Mouse (Mus musculus) heart, postnatal 0 days (tissue): Measurements from ENCODE around the gene Mcts2.

Source experiments
- CTCF ChIP-seq: IDR thresholded peaks from 2 replicates; pipeline ENCODE4 v1.5.1; 2016; ENCODE audit warnings: antibody characterized with exemption, control low read depth, low read depth
- EP300 ChIP-seq: IDR thresholded peaks from 2 replicates; pipeline ENCODE4 v1.6.1; 2016; ENCODE audit warnings: antibody characterized with exemption, low read depth

DNA sequence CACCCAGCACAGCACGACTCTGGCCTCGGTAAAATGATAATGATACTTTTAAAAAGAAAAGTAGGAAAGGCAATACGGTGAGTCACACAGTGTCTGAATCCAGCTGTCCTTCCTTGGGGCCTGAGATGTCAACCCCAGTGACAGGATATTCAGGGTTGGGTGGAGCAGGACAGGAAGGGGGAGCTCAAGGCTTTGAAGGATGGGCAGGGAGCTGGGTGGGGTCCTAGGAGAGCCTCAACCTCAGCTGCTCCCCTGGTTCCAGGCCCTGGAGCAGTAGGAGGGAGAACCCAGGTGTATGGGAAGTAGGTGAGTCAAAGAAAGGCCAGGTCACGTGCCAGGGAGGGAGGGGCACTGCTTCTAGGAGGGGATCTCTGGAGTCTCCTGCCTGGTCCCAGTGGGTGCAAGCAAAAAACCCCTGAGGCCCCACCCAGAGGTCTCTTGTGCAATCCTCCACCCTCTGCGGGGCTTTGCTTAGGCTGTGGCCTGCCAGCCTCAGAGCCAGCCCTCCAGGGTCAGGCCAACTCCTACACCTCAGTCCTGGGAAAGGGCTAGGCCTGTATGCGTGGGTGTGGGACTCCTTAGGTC, 40.0 kb downstream of the Mcts2 start:
- TF ChIP-seq CTCF, result no peak
- TF ChIP-seq EP300, result no peak
